Mouse (Mus musculus) mouse trophoblast stem cell (cell line): ENCODE results near the gene Cs.

Experiments
- in situ Hi-C, 2 experiments: fragments of 300-500 bp; cut with MseI, MboI; formaldehyde crosslinking; loops; 2 replicates in 1 of 2; 3 replicates in 1 of 2; pipeline ENCODE4 v1.15.1; 2025

Gene Cs

GRCm38 (mm10) chr10:128403931-128404330 is 66.4 kb downstream of the Cs start:
- in situ Hi-C loops, result no loop called here

GRCm38 (mm10) chr10:128408591-128409535 is 71.3 kb downstream of the Cs start:
- in situ Hi-C loops, result no loop called here

- in situ Hi-C loops, result no loop called here
Measured at GRCm38 (mm10) chr10:128409692-128410559, 72.4 kb downstream of the Cs start.

- in situ Hi-C loops, result no loop called here
Measured at GRCm38 (mm10) chr10:128410560-128410845, 73.0 kb downstream of the Cs start.

GRCm38 (mm10) chr10:128411211-128412054 is 73.9 kb downstream of the Cs start, which contains the start of the genes Nabp2 and Rnf41:
Gene Nabp2, minus strand, starts transcription at chr10:128411492.
Gene Rnf41, plus strand, starts transcription at chr10:128411657.
- in situ Hi-C loops, result no loop called here

- in situ Hi-C loops, result no loop called here
Measured at GRCm38 (mm10) chr10:128412055-128412381, 74.5 kb downstream of the Cs start.
